Mouse (Mus musculus) ovary, adult 2 months (tissue): ENCODE data around the gene Pip4k2c. TPM values are rescaled to one million over a fixed set of nuclear protein-coding genes. Genes with fewer than 3 reads are reported as not detected.

ENCODE experiments used
- polyA plus RNA-seq: library from polyadenylated mRNA; depleted of rRNA; stranded (reverse); fragments of >200 nt; gene quantifications from 2 replicates; pipeline ENCODE4 v1.2.3, GENCODE M21; 2012; rRNA removed

Pip4k2c gene
- polyA plus RNA-seq, result 32.8 and 34.9 TPM in 2 replicates

DNA sequence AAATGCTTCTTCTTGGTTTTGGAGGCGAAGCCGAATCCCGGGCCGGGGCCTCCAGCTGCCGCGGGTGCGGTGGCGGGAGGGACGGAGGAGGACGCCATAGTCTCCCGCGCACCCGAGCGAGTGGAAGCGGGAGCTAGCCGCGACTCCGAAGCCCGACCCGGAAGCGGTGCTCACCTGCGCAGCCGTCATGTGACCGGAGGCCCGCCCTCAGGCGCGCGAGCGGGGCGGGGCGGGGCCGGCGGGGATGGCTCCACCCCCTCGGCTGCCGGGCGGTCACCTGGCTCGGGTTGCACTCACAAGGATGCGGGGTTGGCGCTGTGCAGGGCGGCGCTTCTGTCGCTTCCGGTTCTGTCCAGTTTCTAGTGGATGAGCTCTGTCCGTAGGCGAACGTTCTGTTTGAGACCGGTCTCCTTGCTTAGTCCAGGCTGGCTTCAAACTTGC is at the start of gene Pip4k2c:
TSS of gene Pip4k2c (minus strand) at position 172 of the 441 bp plus-strand sequence.

DNA sequence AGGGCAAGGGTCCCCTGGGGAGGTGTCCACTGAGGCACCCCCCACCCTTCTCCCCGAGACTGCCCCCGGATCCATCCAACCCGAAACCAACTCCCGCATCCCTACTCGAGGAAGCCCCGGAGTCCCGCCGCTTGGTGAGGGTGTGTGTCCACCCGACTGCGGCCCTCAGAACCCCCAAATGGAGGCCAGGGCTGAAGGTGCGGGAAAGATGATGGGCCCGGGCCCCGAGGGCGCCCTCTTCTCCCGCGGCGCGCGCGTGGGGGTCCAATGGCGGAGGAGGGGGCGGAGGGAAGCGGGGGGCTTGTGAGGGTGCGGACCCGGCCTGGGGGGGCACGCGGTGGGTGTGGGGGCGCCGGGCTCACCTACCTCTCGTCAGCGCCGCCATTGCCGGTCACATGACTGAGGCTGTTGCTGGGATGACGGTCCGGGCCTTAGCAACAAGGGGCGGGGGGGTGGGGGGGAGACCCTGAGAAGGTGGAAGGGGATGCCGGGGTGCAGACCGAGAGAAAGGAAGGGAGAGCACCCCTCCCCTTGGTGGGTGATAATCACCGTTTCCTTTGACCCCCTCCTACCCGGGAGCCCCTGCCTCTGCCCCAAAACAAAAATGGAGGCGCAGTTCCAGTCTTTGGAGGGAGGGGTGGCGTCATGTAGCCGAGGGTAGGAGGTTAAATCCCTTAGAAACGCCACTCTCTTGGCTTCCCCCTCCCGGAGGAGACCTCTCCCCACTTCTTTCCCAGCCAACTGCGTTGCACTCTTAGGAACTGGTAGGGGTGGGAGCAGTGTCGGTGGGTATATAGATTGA is 15.9 kb downstream of the Pip4k2c start, which contains the start of gene Dtx3:
TSS of gene Dtx3 (minus strand) at position 401 of the 802 bp plus-strand sequence.

DNA sequence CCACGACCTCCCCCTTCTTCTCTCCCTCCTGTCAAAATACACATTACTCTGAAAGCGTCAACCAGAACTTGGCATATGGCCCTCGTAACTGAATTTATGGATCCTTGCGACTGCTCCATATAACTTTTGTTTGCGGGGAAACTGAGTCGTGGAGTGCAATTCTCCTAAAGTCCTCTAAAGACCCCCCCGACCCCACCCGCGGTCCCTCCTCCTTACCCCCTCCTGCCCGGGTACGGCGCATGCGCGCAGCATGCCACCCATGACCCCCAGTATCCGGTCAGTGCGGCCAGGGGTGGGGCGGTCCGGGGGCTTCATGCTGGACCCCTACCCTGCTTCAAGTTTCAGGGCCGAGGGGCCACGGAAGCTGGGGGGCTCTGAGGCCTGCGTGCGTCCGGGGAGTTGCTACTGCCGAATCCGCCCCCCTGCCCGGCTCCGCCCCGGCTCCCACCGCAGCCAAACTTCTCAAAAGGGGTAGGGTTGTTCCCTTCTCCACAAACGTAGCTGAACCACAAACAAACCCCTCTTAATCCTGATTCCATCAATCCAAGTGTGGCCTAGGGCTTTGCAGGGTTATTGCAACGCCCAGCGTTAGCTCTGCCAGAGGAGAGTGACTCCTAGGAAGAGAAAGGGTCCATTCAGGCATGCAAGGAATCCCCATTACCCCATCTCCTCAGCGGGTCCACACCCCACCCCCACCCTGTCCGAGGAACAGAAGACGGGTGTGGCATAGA is 21.6 kb downstream of the Pip4k2c start, which contains the start of gene Arhgef25:
TSS of gene Arhgef25 (minus strand) at position 433 of the 731 bp plus-strand sequence.

DNA sequence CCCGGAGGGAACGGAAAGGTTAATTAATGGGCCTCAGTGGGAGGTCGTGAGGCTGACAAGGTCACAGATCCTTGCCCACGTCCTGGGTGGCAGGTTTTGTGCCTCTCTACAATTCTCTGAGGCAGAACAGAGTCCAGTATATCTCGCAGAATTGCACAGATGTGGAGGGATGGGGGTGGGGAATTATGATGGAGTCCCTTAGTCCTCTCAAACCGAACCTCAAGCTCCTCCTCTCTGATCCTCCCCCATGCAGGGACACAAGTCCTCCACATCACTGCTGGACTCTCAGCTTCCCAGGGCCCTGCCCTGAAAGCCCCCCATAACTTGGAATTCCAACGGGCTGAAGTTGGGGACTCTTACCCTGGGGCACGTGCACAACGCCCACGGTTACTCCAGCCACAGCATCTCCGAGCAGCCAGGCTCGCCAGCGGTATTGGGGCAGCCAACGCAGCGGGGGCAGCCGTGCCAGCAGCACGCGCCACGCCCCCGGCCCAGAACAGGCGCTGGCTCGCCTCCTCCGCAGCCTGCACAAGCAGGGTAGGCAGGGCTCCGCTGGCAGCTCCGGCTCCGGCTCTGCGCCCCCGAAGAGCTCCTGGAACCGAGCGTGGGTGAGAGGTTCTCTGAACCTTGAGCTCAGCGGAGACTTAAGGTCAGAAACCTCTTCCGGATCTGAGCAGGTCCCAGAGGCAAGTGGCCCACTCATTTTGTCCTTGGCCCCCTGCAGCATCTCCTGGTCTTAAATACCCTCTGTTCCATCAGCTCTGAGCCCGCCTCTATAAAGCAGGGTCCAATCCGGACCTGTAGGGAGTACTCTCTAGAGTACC is 31.3 kb downstream of the Pip4k2c start, which contains the start of gene Slc26a10:
TSS of gene Slc26a10 (minus strand) at position 775 of the 824 bp plus-strand sequence.

DNA sequence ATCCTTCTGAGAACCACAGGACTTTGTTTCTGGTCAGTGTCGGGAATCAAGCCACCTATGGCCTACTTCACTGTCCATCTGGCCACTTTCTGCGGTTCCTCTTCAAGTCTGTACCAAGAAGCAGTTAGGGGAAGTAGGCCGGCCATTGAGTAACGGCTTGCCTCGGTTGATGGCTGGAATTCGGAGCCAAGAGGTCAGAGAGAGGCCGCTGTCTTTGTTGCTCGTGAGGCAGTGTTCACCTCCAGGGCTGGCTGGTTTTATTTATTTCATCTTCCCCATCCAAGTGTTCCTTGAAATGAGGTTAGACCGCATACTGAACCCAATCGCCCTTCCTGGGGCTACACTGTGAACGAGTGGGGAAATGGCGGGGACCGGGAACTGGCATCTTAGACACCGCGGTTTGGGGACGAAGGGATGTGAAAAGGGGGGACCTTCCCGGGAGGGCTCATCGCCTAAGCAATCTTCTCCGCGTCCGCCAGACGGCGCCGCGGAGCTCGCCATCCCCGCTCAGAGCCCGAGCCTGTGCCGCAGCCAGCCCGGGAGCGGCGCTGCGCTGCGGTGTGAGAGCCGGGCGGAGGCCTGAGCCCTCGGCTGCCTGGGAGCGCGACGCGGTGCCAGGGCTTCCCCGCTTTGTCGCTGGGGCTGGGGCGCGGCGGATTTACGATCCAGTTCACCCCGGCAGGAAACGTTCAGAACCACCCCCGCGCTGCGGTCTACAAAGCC is 46.6 kb downstream of the Pip4k2c start, which contains the start of gene B4galnt1:
TSS of gene B4galnt1 (plus strand) at position 595 of the 723 bp plus-strand sequence.

Other genes starting within 250 kb of the Pip4k2c start
- 152 and 173 TPM in 2 replicates for gene Ctdsp2, start 232.9 kb downstream of the Pip4k2c start, polyA plus RNA-seq
- gene Avil, start 210.9 kb downstream of the Pip4k2c start, polyA plus RNA-seq, result 0.09 and 0.25 TPM in 2 replicates
- 53.1 and 69.5 TPM in 2 replicates for gene Tsfm, start 180.7 kb downstream of the Pip4k2c start, polyA plus RNA-seq
- gene Mettl1, start 170.2 kb downstream of the Pip4k2c start, polyA plus RNA-seq, result 29.7 and 33.5 TPM in 2 replicates
- gene Eef1akmt3, start 170.1 kb downstream of the Pip4k2c start, polyA plus RNA-seq, result 0.95 and 1.1 TPM in 2 replicates
- 0.64 and 0.89 TPM in 2 replicates for gene Cyp27b1, start 163.3 kb downstream of the Pip4k2c start, polyA plus RNA-seq
- 19.1 and 27.0 TPM in 2 replicates for gene March9, start 151.4 kb downstream of the Pip4k2c start, polyA plus RNA-seq
- gene Cdk4, start 148.1 kb downstream of the Pip4k2c start, polyA plus RNA-seq, result 382 and 484 TPM in 2 replicates
- 105 and 119 TPM in 2 replicates for gene Tspan31, start 141.3 kb downstream of the Pip4k2c start, polyA plus RNA-seq
- gene Agap2, start 136.3 kb downstream of the Pip4k2c start, polyA plus RNA-seq, result 18.0 and 26.2 TPM in 2 replicates
- gene Os9, start 90.5 kb downstream of the Pip4k2c start, polyA plus RNA-seq, result 72.1 and 89.3 TPM in 2 replicates
- gene B4galnt1, start 46.4 kb downstream of the Pip4k2c start, polyA plus RNA-seq, result 11.4 and 16.1 TPM in 2 replicates
- 2.0 and 2.7 TPM in 2 replicates for gene Slc26a10, start 30.9 kb downstream of the Pip4k2c start, polyA plus RNA-seq
- 71.4 and 75.9 TPM in 2 replicates for gene Arhgef25, start 21.5 kb downstream of the Pip4k2c start, polyA plus RNA-seq
- gene Dtx3, start 15.9 kb downstream of the Pip4k2c start, polyA plus RNA-seq, result 262 and 306 TPM in 2 replicates
- gene Kif5a, start 51.8 kb upstream of the Pip4k2c start, polyA plus RNA-seq, result 6.4 and 7.0 TPM in 2 replicates
- 245 and 250 TPM in 2 replicates for gene Dctn2, start 54.8 kb upstream of the Pip4k2c start, polyA plus RNA-seq
- gene Mbd6, start 77.4 kb upstream of the Pip4k2c start, polyA plus RNA-seq, result 51.3 and 61.2 TPM in 2 replicates
- 78.4 and 101 TPM in 2 replicates for gene Mars, start 100.2 kb upstream of the Pip4k2c start, polyA plus RNA-seq
- 6.0 and 7.4 TPM in 2 replicates for gene Arhgap9, start 110.4 kb upstream of the Pip4k2c start, polyA plus RNA-seq
- 51.0 and 51.6 TPM in 2 replicates for gene Gli1, start 130.4 kb upstream of the Pip4k2c start, polyA plus RNA-seq
- not detected in 2 replicates for gene Inhbe, start 142.8 kb upstream of the Pip4k2c start, polyA plus RNA-seq
- gene Inhbc, start 158.8 kb upstream of the Pip4k2c start, polyA plus RNA-seq, result 0.07 TPM in 1 of 2 replicates, not detected in the other
- 128 and 138 TPM in 2 replicates for gene R3hdm2, start 168.7 kb upstream of the Pip4k2c start, polyA plus RNA-seq